Mouse (Mus musculus) brown adipose tissue, adult 24 weeks (tissue): ENCODE data around the gene Vps11. TPM values are rescaled to one million over a fixed set of nuclear protein-coding genes. Genes with fewer than 3 reads are reported as not detected.
"Not testable (repeated sequence)": the region's sequence is repeated elsewhere in the genome, so short reads cannot be mapped to it uniquely, and the experiment has no call there.

Experiments used
- H3K27ac ChIP-seq: fragments of 200-500 bp; replicated peaks from 2 replicates; pipeline ENCODE4 v1.5.1; 2012; ENCODE audit warnings: low read depth, mild to moderate bottlenecking, low read length
- H3K4me1 ChIP-seq: fragments of 200-500 bp; 2 replicates; pipeline ENCODE4 v1.6.1; 2012; ENCODE audit warnings: low read length, mixed read lengths; ENCODE audit not compliant: control insufficient read depth, insufficient read depth, insufficient read length
- H3K4me3 ChIP-seq: fragments of 200-500 bp; 2 replicates; pipeline ENCODE4 v1.5.1; 2012; ENCODE audit warnings: low read depth, mild to moderate bottlenecking, low read length, moderate library complexity; ENCODE audit not compliant: insufficient read depth
- polyA plus RNA-seq: library from polyadenylated mRNA; stranded (reverse); fragments of >200 nt; gene quantifications from 2 replicates; pipeline ENCODE4 v1.2.4, GENCODE M21; 2012; ENCODE audit not compliant: missing spikeins, insufficient read depth, insufficient read length

Vps11 gene
- polyA plus RNA-seq: 19.2 and 25.3 TPM in 2 replicates

- peaks cover 2% of the 10 kb centered on the region; the same call in 1 of the 2 replicates for H3K4me1 ChIP-seq
- H3K4me3 ChIP-seq: peak within 1 kb of the TSS; percentile 79
- peak within 1 kb of the TSS; percentile 62 for H3K27ac ChIP-seq
These were observed at the start of gene Vps11 for GRCm38 (mm10) chr9:44361190-44361917. Gene Vps11, minus strand, starts transcription at chr9:44361670.

GRCm38 (mm10) chr9:44410647-44411336 lies 49.3 kb upstream of the Vps11 start:
- H3K4me3 ChIP-seq: no peak overlapping the region
- H3K27ac ChIP-seq: no peak overlapping the region
- no peaks in the 10 kb centered on the region for H3K4me1 ChIP-seq

- H3K4me3 ChIP-seq: peak overlapping the region; percentile 88
- H3K4me1 ChIP-seq, H3K27ac ChIP-seq: not testable (repeated sequence)
These were observed 47.2 kb upstream of the Vps11 start for GRCm38 (mm10) chr9:44408693-44409092.

- no peaks in the 10 kb centered on the region for H3K4me1 ChIP-seq
- H3K27ac ChIP-seq: peak overlapping the region; percentile 73
- H3K4me3 ChIP-seq: peak overlapping the region; percentile 88
These were observed 46.3 kb upstream of the Vps11 start for GRCm38 (mm10) chr9:44407752-44408097.

- Histone ChIP-seq H3K27ac (peak within 1 kb of the TSS; percentile 97), H3K4me3 (peak within 1 kb of the TSS; percentile 88), H3K4me1 (no peaks in the 10 kb centered on the region)
These were observed 45.7 kb upstream of the Vps11 start, which contains the start of the genes Rps25 and Trappc4 for GRCm38 (mm10) chr9:44406906-44407751. Gene Rps25, plus strand, starts transcription at chr9:44407139. Gene Trappc4, minus strand, starts transcription at chr9:44407600.

- H3K4me3 ChIP-seq: no peak overlapping the region
- H3K4me1 ChIP-seq: peaks cover 8% of the 10 kb centered on the region
- no peak overlapping the region for H3K27ac ChIP-seq
These were observed 43.5 kb upstream of the Vps11 start for GRCm38 (mm10) chr9:44405011-44405410.

GRCm38 (mm10) chr9:44401081-44401480 lies 39.6 kb upstream of the Vps11 start:
- Histone ChIP-seq H3K4me1 (peaks cover 11% of the 10 kb centered on the region), H3K4me3 (no peak overlapping the region), H3K27ac (peak overlapping the region; percentile 11; the same call in 1 of the 2 replicates)

GRCm38 (mm10) chr9:44399795-44400114 lies 38.3 kb upstream of the Vps11 start:
- Histone ChIP-seq H3K4me3 (no peak overlapping the region), H3K27ac (no peak overlapping the region), H3K4me1 (peaks cover 12% of the 10 kb centered on the region)

- peaks cover 12% of the 10 kb centered on the region for H3K4me1 ChIP-seq
- no peak overlapping the region for H3K4me3 ChIP-seq
- no peak overlapping the region for H3K27ac ChIP-seq
These were observed 37.8 kb upstream of the Vps11 start for GRCm38 (mm10) chr9:44399114-44399794.

- Histone ChIP-seq H3K4me3 (no peak overlapping the region; the same call in 1 of the 2 replicates), H3K27ac (no peak overlapping the region), H3K4me1 (peaks cover 12% of the 10 kb centered on the region)
These were observed 37.1 kb upstream of the Vps11 start for GRCm38 (mm10) chr9:44398551-44398950.

- Histone ChIP-seq H3K27ac (no peak overlapping the region), H3K4me3 (no peak overlapping the region; the same call in 1 of the 2 replicates), H3K4me1 (peaks cover 12% of the 10 kb centered on the region)
These were observed 36.6 kb upstream of the Vps11 start for GRCm38 (mm10) chr9:44398087-44398486.

GRCm38 (mm10) chr9:44396684-44397411 lies 35.4 kb upstream of the Vps11 start, which contains the start of gene Slc37a4:
Gene Slc37a4, plus strand, starts transcription at chr9:44396852.
- Histone ChIP-seq H3K27ac (peak within 1 kb of the TSS; percentile 29), H3K4me1 (peaks cover 12% of the 10 kb centered on the region), H3K4me3 (peak within 1 kb of the TSS; percentile 66)

GRCm38 (mm10) chr9:44391466-44391865 lies 30.0 kb upstream of the Vps11 start:
- H3K27ac ChIP-seq: no peak overlapping the region
- peaks cover 2% of the 10 kb centered on the region; the same call in 1 of the 2 replicates for H3K4me1 ChIP-seq

GRCm38 (mm10) chr9:44389273-44389672 lies 27.8 kb upstream of the Vps11 start:
- no peak overlapping the region for H3K4me3 ChIP-seq
- H3K4me1 ChIP-seq: no peaks in the 10 kb centered on the region
- H3K27ac ChIP-seq: no peak overlapping the region

More at GRCm38 (mm10) chr9:44391466-44391865, 30.0 kb upstream of the Vps11 start:
- no peak overlapping the region for H3K4me3 ChIP-seq
